Mouse (Mus musculus) kidney, postnatal 14 days (tissue): Measurements from ENCODE around the gene Hoxa6.

ENCODE experiments used
- DNase-seq: peaks from one replicate; pipeline ENCODE4 v3.0.0; 2022; ENCODE audit warnings: mixed read lengths

The Hoxa6 gene

DNA sequence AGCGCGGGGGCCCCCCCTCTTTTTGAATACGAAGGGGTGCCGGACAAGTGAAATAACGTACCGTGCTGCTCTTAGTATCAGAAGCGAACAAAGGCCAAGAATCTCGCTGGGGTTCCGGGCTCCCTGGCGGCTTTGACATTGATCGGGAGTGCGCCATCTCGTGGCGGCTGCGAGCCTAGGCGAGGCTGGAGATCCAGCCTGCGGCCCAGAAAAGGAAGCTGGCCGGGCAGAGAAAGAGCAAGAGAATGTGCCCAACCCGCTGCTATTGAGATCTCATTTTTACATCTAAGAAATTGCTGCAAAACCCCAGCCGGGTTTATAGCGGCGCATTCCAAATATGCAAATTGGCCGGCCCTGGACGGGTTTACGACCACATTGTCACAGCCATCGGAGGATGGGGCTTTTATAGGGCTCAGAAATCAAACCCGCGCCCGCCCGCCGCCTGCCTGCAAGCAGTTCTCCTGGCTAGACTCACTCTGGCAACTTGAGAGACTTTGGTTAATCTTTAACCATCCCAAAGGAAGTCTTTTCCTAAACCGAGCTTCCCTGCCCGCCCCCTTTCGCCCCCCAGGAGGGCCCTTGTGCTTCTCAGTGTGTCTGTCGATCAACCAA, 32.0 kb upstream of the Hoxa6 start, which contains the start of gene Hoxa10:
Gene Hoxa10, minus strand, starts transcription at position 466 of the 612 bp plus-strand sequence.
- DNase-seq: peak; percentile 96

DNA sequence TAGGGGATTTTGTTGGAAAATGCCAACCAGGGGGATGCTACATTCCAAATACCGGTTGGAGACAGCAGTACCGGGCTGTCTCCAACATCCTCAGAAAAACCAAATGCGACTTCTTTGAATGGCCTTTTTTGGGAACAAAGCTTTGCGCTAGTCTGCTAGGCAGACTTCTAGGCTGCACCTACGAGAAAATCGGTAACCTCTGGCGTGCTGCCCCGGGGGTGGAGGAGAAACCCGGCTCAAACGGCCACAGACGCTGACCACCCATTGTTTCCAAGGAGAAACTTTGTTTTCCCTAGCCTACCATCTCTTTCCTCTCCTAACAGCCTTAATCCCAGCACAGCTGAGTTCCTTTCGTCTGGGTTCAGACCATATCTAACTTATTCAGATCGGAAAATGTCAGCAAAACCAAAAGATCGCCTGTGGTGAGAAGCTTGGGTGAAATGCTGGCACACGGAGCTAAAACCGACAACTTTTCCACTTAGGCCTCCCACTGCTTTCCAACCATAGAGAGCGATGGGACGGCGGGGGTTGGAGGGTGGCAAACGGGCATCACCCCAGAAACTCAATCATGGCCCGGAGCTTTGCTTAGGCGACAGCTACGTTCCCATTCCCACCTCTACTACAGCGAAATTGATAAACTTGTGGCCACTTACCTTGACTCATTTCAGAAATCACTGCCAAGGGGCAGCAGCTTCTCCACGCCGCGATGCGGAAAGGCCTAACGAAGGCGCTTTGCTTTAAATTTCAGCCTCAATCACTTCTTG, 31.3 kb upstream of the Hoxa6 start:
- DNase-seq: peak; percentile 50

DNA sequence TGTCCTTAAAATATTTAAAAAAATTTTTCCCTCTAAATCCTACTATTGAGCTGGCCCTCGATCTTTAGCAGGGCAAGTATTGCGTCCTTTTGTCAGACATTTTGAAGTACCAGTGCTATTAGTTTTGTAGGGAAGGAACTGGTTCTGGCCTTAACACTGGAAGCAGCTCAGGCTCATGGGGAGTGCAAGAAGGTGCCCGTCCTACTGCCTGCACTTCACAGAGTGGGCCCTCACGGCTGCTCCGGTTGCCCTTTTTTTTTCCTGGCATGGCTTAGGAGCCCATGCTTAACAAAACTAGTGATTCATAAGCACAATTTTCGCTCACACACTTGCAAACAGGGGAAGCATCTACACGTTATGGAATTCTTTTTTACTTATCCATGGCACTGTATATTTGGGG, 30.5 kb upstream of the Hoxa6 start:
- DNase-seq: peak; percentile 34

DNA sequence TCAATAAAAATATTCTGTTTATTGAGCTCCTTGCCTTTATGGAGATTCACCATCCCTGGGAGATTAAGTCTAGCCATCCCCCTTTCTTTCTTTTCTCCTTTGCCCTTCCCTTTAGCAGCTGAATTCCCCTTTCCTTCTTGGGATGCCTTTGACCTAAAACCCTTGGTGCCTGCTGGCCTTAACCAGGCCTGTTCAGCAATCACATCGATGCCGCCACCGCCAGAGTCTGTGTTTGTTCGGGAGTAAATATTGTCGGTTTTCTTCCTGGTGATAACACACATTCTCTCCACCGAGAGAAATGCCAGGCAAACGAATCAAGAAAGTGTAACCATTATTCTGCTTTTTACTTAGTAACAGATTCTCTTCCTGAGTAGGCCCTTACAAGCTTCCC, 29.6 kb upstream of the Hoxa6 start:
- DNase-seq: peak; percentile 35

DNA sequence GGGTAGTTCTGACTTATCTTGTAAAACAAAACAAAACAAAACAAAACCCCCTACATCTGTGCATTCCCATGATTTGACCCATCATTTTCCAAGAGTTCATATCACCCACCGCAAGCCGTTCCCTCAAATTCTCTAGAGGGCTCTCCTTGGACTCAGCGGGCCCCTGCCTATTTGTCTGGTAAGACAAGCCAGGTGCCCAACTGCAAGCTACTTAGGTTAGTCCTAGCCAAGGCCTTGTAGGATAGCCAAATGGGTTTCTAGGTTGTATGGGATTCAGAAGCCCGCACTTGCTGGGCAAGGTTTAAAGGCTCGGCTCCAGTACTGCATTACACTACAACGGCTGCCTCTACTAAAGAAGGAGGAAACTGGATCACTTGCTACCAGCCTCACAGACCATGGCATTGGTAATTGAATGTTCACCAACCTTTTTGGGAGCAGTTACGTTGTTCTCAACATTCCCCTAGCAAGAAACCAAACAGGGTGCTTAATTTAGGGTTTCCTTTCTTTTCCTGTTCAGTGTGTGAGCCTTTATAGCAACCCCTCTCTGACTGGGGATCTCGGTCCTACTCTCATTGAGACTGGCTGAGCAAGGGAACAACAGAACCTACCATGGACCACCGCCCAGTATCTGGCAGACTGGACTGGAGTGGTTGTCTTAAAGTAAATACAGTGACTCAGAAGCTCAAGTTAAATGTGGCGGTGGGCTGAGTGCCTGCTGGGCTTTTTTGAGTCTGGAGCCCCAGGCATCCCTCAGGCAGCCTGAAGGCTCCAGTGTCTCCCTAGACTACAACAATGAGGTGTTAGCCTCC, 29.0 kb upstream of the Hoxa6 start:
- DNase-seq: peak; percentile 32

DNA sequence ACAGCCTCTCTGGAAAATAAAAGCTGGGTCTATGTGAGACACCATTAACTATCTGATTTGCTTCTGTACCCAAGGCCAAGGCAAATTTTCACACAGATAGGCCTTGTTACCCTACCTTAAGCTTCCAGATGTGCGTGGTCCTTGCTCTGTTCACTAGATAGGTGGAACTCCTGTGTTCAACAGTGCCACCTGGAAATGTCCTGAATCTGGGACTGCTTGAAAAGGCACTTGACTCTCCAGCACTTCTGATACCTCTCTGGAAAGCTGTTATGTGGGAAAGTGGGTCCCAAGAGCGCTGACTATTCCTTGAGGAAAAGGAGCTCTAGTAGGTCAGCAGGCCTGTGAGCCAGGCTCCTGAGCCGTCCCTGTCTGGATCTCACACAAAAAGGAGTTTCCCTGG, 28.3 kb upstream of the Hoxa6 start:
- DNase-seq: peak; percentile 28

DNA sequence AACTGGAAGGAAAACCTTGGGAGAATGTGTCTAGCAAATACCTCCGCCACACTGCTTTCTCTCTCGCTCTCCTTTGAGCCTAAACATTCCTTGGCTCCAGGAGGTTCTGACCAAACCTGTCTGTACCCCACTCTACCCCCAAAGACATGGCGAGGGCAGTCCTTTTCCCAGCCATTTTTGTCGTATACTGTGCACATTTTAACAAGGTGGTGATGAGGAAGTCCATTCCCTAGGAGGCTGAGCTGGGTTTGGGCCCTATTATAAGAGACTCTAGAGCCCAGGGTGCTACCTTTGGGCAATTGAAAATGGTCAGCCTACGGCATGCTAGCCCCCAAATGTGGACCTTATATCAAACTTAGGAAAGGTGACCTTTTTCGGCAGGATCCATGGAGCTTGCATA, 27.3 kb upstream of the Hoxa6 start:
- DNase-seq: peak; percentile 17

DNA sequence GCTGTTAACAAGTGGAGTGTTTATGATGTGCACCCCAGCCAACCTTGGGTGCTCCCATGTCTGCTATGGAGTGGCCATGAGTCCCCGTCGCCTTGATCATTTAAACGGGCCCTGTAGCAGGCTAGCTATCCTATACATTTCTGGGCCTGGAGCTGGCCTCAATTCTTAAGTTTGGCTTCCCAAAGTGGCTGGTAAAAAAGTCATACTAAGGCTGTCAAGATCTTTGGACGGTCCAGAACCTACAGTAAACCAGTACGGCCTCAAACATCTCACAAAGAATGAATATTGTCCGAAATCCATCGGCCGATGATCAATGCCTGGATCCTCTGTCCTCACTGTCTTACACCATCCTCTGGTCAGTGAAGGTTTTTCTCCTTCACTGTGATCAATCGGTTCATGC, 26.7 kb upstream of the Hoxa6 start:
- no peak for DNase-seq

DNA sequence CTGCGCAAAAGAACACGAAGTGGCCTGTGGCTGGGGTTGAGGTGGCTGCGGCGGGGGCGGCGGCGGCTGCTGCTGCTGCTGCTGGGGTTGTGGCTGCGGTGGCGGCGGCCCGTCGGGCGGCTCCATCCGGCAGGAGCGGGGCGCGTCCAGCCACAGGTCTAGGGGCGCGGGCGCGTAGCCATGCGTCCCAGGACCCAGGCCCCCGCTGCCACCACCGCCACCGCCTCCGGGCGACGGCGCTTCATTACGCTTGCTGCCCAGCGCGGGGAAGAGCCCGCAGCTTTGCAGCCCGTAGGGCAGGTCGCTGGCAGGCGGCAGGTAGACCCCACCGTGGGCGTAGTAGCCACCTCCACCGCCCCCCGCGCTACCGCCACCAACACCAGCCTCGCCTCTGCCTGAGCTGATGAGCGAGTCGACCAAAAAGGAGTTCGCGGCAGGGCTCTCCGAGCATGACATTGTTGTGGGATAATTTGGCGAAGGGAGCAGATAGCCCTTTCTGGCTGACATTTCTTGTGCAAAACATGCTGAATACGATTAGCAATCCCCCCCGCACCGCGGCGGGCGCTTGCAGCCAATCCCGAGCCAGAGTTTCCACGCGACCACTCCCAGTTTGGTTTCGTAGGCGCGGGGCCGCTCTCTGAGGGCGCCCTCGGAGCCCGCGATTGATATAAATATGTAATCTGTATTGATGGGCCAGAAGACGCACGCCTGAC, 26.1 kb upstream of the Hoxa6 start:
- peak; percentile 90 for DNase-seq

DNA sequence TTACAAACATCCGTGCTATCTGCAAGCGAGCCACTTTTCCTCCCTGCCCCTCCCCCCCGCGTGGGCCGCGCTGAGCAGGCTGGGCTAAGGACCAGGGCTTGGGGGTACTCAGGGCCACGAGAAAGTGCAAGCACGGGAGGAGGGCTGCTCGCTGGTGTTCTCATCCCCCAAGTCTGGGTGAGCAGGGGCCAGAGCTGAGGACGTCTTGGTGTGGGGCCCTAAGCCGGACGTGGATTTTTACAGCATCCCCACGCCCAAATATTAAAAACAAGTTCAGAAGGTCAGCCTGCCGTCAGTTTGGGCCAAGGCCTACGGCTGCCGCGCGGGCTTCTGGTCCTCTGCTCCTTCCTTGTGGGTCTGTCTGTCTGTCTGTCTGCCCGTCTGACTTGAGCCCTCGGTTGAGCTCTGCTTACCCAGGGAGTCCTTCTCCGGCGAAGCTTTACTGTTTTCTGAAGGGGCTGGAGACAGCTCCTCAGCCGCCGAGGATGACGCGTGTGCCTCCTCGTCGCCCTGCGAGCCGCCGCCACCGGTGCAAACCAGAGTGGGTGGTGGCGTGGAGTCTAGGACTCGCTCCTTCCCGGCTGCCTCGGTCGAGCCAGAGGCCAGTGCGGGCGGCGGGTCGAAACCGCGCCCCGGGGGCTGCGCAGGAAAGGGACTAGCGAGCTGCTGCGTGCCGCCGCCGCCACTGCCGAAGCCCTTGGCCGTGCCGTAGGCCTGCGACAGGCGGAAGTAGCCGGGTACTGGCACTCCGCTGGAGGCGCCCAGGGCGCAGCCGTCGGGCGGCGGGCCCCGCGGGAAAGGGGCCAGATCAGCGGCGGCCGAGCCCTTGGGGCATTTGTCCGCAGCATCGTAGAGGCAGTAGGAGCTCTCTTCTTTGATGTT, 25.3 kb upstream of the Hoxa6 start:
- DNase-seq: peak; percentile 94

DNA sequence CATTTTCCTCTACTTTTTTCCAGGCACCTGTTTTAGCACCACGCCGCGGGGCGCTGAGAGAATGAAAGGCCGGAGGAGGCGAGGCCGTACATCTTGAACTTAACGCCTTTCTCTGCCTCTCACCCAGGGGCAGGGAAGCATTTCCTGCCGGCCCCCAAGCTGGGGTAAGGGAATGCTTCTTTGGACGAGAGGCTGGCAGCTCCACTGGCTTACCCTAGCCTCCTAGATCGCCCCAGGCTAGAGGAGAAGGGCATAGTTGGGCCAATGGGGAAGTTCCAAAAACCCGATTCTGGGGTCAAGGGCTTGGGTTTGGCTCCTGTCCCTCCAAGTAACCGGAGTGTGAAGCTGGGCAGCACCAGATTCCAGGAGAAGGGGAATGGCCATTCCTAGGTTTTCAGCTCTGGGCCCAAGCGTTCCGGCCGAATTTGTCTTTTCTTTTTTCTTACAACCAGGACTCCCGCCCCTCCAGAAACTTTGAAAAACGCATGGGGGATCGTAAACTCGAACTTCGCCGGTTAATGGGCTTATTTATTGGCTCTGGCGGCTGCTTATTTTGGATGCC, 24.5 kb upstream of the Hoxa6 start:
- no peak for DNase-seq

DNA sequence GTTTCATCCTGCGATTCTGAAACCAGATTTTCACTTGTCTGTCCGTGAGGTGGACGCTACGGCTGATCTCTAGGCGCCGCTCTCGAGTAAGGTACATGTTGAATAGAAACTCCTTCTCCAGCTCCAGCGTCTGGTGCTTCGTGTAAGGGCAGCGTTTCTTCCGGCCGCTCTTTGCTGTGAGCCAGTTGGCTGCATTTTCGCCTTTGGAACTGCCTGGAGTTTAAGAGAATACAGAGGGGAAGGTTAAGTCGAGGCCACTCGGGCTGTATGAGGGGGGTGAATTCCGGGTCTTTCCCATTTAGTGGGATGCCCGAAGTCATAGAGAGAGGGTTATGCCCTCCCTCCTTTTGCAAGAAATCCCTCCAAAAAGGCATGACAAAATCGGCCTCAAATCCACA, 24.0 kb upstream of the Hoxa6 start:
- DNase-seq: peak; percentile 80

DNA sequence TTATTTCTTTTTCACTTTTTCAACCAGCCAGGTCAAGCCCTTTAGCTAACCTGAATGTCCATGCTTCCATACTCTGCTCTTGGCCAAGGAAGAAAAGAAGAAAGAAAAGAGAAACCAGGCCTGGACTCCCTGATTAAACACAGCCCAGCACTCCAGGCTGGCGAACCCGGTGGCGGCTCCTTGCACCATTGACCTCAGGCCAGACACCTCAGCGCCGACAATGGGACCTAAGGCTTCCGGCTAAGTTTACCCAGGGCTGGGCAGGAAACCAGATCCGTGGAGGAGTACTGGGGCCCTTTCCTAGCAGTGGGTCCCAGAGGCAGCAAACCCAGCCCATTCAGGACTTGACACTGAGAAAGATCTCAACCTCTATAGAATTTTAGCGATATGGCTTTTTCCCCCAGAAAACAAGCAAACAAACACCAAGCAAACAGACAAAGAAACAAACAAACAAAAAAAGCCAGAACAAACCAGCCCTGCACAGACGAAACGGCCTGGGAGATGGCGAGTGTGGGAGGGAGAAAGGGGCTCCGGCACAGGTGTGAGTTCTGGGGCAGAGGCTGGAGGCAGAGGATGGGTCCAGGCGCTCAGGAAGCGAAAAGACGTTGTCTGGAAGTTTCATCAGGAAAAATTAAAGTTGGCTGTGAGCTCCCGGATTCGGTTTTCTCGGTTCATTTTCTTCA, 23.5 kb upstream of the Hoxa6 start:
- peak; percentile 76 for DNase-seq

DNA sequence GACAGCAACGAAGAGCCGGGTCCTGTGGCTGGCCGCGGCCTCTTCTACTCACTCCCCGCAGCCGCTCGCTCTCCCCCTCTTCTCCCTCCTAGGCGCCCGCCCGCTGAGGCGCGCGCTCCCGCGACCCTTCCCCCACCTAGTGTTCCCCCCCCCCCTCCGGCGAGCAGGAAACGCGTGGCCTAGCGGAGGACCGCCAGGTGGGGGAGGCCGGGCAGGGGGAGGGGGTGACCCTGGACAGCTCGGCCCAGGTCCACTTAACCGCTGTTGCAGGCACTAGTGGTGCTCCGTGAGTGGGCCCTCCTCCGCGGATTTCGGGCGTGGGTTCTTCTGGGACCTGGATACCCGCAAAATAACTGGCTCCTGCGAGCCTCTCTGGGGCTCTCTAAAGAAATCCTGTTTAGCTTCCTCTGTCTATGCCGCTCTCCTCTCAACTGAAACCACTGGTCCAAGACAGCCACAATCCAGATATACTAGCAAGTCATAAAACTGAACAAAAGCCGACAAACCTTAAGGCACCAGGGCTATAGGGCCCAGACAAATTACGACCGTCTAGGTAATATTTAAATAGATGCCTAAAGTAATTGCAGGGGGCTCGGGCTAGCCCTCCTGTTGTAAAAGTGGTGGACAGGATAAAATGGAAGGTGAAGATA, 22.1 kb upstream of the Hoxa6 start, which contains the start of gene Hoxa9:
Gene Hoxa9, minus strand, starts transcription at position 574 of the 650 bp plus-strand sequence.
- peak; percentile 85 for DNase-seq

DNA sequence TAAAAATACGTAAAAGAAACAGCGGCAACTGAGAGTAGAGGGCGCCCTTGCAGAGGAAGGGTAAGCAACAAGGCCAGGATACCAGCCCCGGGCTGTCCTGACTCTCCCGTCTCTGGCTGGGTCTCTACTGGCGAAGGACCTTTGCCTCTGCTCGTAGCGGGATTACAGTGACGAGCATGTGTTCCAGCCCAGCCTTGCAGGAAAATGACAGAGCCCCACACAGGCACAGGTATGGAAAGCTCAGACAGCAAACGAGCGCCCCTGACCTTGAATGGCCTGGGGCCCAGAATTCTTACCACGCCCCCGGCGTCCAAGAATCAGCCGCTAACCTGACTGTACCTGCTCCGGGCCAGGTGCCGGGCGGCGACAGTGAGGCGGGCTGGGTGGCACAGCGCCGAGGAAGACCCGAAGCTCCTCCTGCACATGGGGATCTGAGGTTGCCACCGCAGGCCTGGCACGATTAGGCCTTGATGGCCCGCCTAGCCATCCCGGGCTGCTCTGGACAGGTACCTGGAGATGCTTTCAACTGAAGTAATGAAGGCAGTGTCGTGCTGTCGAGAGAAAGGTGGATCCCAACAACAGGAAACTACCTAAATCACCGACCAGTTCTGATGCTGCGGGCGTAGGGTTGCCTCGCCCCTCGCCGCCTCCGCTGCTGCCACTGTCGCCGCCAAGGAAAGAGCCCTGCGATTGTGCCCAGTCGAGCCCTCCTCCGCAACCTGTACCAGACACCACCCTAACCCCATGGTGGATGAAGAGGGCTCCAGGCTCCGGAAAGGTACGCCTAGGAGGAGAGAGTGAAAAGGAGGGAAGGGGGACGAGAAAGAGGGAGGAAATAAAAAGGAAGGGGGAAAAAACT, 21.3 kb upstream of the Hoxa6 start:
- peak; percentile 86 for DNase-seq

DNA sequence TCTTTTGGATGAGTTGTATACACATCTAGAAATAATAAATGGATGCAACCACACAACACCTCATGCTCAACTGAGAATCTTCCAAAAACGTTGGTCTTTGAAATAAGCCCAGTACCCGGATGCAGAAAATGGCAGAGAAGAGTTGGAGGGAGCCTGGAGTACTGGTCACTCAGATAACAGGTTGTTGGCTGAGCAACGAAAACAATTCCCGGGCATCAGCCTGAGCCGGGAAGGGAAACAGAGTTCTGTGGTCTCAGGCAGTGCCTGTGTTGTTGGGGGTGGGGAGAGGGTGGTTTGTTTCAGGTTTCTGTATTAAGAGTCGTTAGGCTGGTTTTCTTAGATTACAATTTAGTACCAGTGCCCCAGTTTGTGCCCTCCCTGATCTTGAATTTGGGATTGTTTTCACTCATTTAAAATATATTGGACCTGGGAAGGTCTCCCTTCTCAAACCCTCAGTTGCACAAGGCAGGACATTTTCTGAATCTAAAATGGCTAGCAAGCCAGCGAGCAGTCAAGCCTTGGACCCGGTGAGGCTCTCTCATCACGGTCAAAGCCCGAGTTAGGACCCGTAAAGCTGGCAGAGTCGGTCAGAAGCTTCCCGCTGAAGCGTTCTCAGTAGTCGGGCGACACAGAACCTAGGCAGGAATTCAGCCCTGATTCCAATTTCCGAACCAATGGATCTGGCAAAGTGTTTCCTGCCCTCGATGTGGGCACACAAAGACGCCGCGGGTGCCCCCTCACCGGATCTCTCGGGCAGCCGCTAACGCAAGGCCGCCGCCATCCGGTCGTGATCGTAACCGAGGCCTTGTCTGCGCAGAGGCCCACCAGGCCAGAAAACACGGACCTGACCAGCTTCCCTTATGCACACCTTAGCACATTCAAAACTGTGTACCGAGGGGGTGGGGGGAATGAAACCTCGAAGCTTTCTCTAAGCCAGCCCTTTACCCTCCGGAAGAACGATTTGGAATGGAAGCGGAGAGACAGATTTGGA, 20.2 kb upstream of the Hoxa6 start:
- DNase-seq: no peak

DNA sequence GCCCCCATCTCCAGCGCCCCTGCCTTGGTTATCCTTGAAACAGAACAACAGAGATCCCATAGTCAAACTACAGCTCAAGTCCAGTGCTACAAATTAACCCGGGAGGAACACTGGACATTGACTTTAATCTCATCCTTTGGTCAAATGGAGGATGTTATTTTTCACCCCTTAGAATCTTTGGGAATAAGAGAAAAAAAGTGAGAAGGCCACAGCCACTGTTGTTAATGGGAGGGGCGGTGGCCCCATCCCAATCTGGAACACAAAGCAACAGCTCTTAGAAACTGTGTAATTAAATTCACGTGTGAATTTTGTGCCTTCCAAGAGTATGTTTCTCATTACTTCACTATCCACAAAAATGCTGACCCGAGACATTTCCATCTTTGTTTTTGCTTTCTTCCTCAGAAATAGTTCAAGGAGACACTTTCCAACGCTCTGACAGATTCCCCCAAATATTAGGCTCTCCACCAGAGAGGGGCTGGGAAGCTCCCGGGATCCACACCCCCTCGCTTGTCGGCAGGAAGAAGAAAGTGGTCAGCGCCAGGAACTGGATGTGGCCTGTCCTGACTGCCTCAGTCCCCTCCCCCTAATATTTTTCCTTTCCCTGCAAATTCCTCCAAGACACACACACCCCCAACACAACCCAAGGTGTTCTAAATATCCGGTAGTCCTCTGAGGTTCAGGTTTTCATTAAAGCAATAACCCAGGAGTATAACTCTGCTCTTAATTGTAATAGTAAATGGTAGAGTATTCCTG, 19.1 kb upstream of the Hoxa6 start:
- DNase-seq: peak; percentile 76
